Mouse (Mus musculus) thymus, postnatal 36 days (tissue): ENCODE data around the gene Lrrc30.

Experiments used
- DNase-seq, 2 experiments: peaks; one replicate each; pipeline ENCODE4 v3.0.0; 2022; ENCODE audit warnings: mixed read lengths in 2 of 2

The Lrrc30 gene

GRCm38 (mm10) chr17:67632676-67633339 lies at the start of gene Lrrc30:
Lrrc30 (minus strand) TSS chr17:67632723.
- no peak for DNase-seq

- no peak for DNase-seq
These were observed 48.6 kb upstream of the Lrrc30 start for GRCm38 (mm10) chr17:67681084-67681483.

- no peak for DNase-seq
These were observed 46.1 kb upstream of the Lrrc30 start for GRCm38 (mm10) chr17:67678576-67678975.

- DNase-seq, result peak in 1 of 2 experiments; percentile 3
These were observed 35.5 kb upstream of the Lrrc30 start for GRCm38 (mm10) chr17:67667981-67668380.

GRCm38 (mm10) chr17:67666981-67667380 lies 34.5 kb upstream of the Lrrc30 start:
- DNase-seq, result no peak

GRCm38 (mm10) chr17:67664299-67664698 lies 31.8 kb upstream of the Lrrc30 start:
- no peak for DNase-seq

- no peak for DNase-seq
These were observed 19.0 kb upstream of the Lrrc30 start for GRCm38 (mm10) chr17:67651506-67651905.

- no peak for DNase-seq
These were observed 9.1 kb upstream of the Lrrc30 start for GRCm38 (mm10) chr17:67641627-67642026.

GRCm38 (mm10) chr17:67638119-67638810 lies 5.7 kb upstream of the Lrrc30 start:
- DNase-seq, result no peak

GRCm38 (mm10) chr17:67636951-67637350 lies 4.4 kb upstream of the Lrrc30 start:
- DNase-seq, result no peak

- no peak for DNase-seq
These were observed 3.8 kb upstream of the Lrrc30 start for GRCm38 (mm10) chr17:67636304-67636703.

- no peak for DNase-seq
These were observed 2.8 kb downstream of the Lrrc30 start for GRCm38 (mm10) chr17:67629746-67630145.

GRCm38 (mm10) chr17:67629211-67629657 lies 3.3 kb downstream of the Lrrc30 start:
- DNase-seq, result no peak

- DNase-seq, result no peak
These were observed 4.0 kb downstream of the Lrrc30 start for GRCm38 (mm10) chr17:67628475-67628874.

- DNase-seq, result no peak
These were observed 7.1 kb downstream of the Lrrc30 start for GRCm38 (mm10) chr17:67625431-67625830.

- no peak for DNase-seq
These were observed 13.5 kb downstream of the Lrrc30 start for GRCm38 (mm10) chr17:67619001-67619400.

GRCm38 (mm10) chr17:67614381-67614780 lies 18.1 kb downstream of the Lrrc30 start:
- no peak for DNase-seq

- no peak for DNase-seq
These were observed 19.9 kb downstream of the Lrrc30 start for GRCm38 (mm10) chr17:67612576-67612975.

GRCm38 (mm10) chr17:67612151-67612550 lies 20.4 kb downstream of the Lrrc30 start:
- DNase-seq, result no peak

GRCm38 (mm10) chr17:67604446-67604845 lies 28.1 kb downstream of the Lrrc30 start:
- no peak for DNase-seq

- no peak for DNase-seq
These were observed 30.0 kb downstream of the Lrrc30 start for GRCm38 (mm10) chr17:67602556-67602955.

- peak; percentile 11 to 18 for DNase-seq
These were observed 47.5 kb downstream of the Lrrc30 start for GRCm38 (mm10) chr17:67584937-67585579.

- DNase-seq, result no peak
These were observed 48.0 kb downstream of the Lrrc30 start for GRCm38 (mm10) chr17:67584533-67584932.

GRCm38 (mm10) chr17:67583422-67583821 lies 49.1 kb downstream of the Lrrc30 start:
- DNase-seq, result no peak
